ENCODE assay signal across 20 mouse cellular contexts in genomic region chr8:47392290-47392689, GRCm38 (mm10). TPM values are rescaled to one million over a fixed set of nuclear protein-coding genes. Genes with fewer than 3 reads are reported as not detected.
DNase-seq lines count a peak whose midpoint lies in the region; ATAC-seq and TF ChIP-seq lines count a peak whose summit lies in the region.
"Had no signal": no experiment of that assay in that cellular context is flagged by ENCODE, and none has a peak within 500 bp of the region (broad histone marks: within the 10 kb centered on the region; RNA-seq: fewer than 3 reads in every experiment).

No protein-coding gene starts in this region.

- 53% methylated on average over 18 of the region's 18 CpGs for WGBS in heart, postnatal 0 days
- WGBS in heart, embryonic 10.5 days = 77% methylated on average over 18 of the region's 18 CpGs
- 55% methylated on average over 18 of the region's 18 CpGs for WGBS in stomach, postnatal 0 days

- H3K9ac ChIP-seq in heart, postnatal 0 days (replicated peaks; ENCODE audit: low read depth, low read length) = no peak overlapping the region
- H3K9ac ChIP-seq in stomach, postnatal 0 days (ENCODE audit: low read length) = no peak overlapping the region
- H3K9ac ChIP-seq: embryonic facial prominence, embryonic 12.5 days; forebrain, embryonic 13.5 days; intestine, embryonic 15.5 days had no signal

- DNase-seq in heart, postnatal 0 days (ENCODE audit: low spot score) = no peak
- DNase-seq in heart, embryonic 10.5 days (ENCODE audit: low spot score) = no peak
- peak; percentile 20 for DNase-seq in urinary bladder, postnatal 25 days (ENCODE audit: low spot score)
- no peak for DNase-seq in urinary bladder, postnatal 10 days (ENCODE audit: low spot score)
- DNase-seq in kidney, postnatal 10 days = peak; percentile 60
- peak; percentile 24 for DNase-seq in stomach, postnatal 0 days (ENCODE audit: low spot score)
- DNase-seq in cerebellum, adult 18-20 months = no peak
- no peak for DNase-seq in embryo, embryonic 9.5 days (ENCODE audit: extremely low spot score)
- DNase-seq: cerebellum, adult 9-11 months; gastrocnemius, adult 2 months; thymus, postnatal 14 days had no signal

- no peak overlapping the region for H3K4me3 ChIP-seq in heart, postnatal 0 days (ENCODE audit: low read depth, low read length)
- H3K4me3 ChIP-seq in heart, embryonic 10.5 days = no peak overlapping the region
- no peak overlapping the region for H3K4me3 ChIP-seq in stomach, postnatal 0 days (ENCODE audit: low read depth, low read length)
- H3K4me3 ChIP-seq: embryonic facial prominence, embryonic 12.5 days; forebrain, embryonic 13.5 days; gastrocnemius, adult 2 months; intestine, embryonic 15.5 days; myocyte had no signal

- H3K36me3 ChIP-seq in heart, postnatal 0 days (replicated peaks; ENCODE audit: control insufficient read depth, insufficient read depth, low read length) = no peaks in the 10 kb centered on the region
- H3K36me3 ChIP-seq in heart, embryonic 10.5 days = no peaks in the 10 kb centered on the region
- no peaks in the 10 kb centered on the region for H3K36me3 ChIP-seq in stomach, postnatal 0 days (ENCODE audit: control insufficient read depth, insufficient read depth, low read length)
- H3K36me3 ChIP-seq: embryonic facial prominence, embryonic 12.5 days; intestine, embryonic 15.5 days had no signal

- H3K9me3 ChIP-seq in heart, postnatal 0 days (replicated peaks; ENCODE audit: control insufficient read depth, low read length) = no peaks in the 10 kb centered on the region
- no peaks in the 10 kb centered on the region for H3K9me3 ChIP-seq in heart, embryonic 10.5 days
- H3K9me3 ChIP-seq in stomach, postnatal 0 days (ENCODE audit: control insufficient read depth, low read length) = no peaks in the 10 kb centered on the region
- H3K9me3 ChIP-seq: embryonic facial prominence, embryonic 12.5 days; forebrain, embryonic 13.5 days; intestine, embryonic 15.5 days had no signal

- H3K27ac ChIP-seq in heart, postnatal 0 days (ENCODE audit: low read depth) = no peak overlapping the region
- no peak overlapping the region for H3K27ac ChIP-seq in heart, embryonic 10.5 days
- H3K27ac ChIP-seq in stomach, postnatal 0 days (replicated peaks) = peak overlapping the region; percentile 71
- H3K27ac ChIP-seq: embryonic facial prominence, embryonic 12.5 days; forebrain, embryonic 13.5 days; gastrocnemius, adult 2 months; intestine, embryonic 15.5 days had no signal

- no peak for ATAC-seq in heart, postnatal 0 days (ENCODE audit: insufficient read depth, low read depth)
- no peak for ATAC-seq in stomach, postnatal 0 days (ENCODE audit: low FRiP score, low TSS enrichment)
- ATAC-seq: forebrain, embryonic 13.5 days; intestine, embryonic 15.5 days; lung, postnatal 0 days; Patski had no signal

- H3K4me1 ChIP-seq in heart, postnatal 0 days (ENCODE audit: control insufficient read depth, insufficient read depth) = peaks cover 10% of the 10 kb centered on the region; the same call in 1 of the 2 replicates
- peaks cover 9% of the 10 kb centered on the region; the same call in 1 of the 2 replicates for H3K4me1 ChIP-seq in heart, embryonic 10.5 days
- H3K4me1 ChIP-seq in stomach, postnatal 0 days (replicated peaks; ENCODE audit: control insufficient read depth, insufficient read depth) = no peaks in the 10 kb centered on the region
- H3K4me1 ChIP-seq: embryonic facial prominence, embryonic 12.5 days; intestine, embryonic 15.5 days had no signal

- H3K4me2 ChIP-seq in heart, postnatal 0 days (ENCODE audit: low read depth, low read length) = peak overlapping the region; percentile 44
- H3K4me2 ChIP-seq in stomach, postnatal 0 days (replicated peaks; ENCODE audit: low read depth) = peak overlapping the region; percentile 0; the same call in 1 of the 2 replicates
- H3K4me2 ChIP-seq: embryonic facial prominence, embryonic 12.5 days; forebrain, embryonic 13.5 days; heart, embryonic 11.5 days; intestine, embryonic 15.5 days; liver, embryonic 11.5 days; midbrain, embryonic 11.5 days had no signal

- TF ChIP-seq CTCF in heart, postnatal 0 days (IDR thresholded peaks at IDR 0.05; ENCODE audit: low read depth) = no peak
- TF ChIP-seq CTCF in stomach, postnatal 0 days (IDR thresholded peaks at IDR 0.05; ENCODE audit: low read depth) = no peak

- H3K27me3 ChIP-seq in heart, postnatal 0 days (ENCODE audit: control insufficient read depth, insufficient read depth, low read length) = no peaks in the 10 kb centered on the region
- H3K27me3 ChIP-seq in heart, embryonic 10.5 days (ENCODE audit: insufficient read depth, poor library complexity, severe bottlenecking) = peaks cover 7% of the 10 kb centered on the region; the same call in 1 of the 2 replicates
- H3K27me3 ChIP-seq in stomach, postnatal 0 days (ENCODE audit: control insufficient read depth, insufficient read depth, low read length) = no peaks in the 10 kb centered on the region
- H3K27me3 ChIP-seq: embryonic facial prominence, embryonic 12.5 days; forebrain, embryonic 13.5 days; intestine, embryonic 15.5 days; Patski had no signal

- TF ChIP-seq EP300 in heart, postnatal 0 days (IDR thresholded peaks at IDR 0.05; ENCODE audit: low read depth) = no peak
- no peak for TF ChIP-seq EP300 in stomach, postnatal 0 days (optimal IDR thresholded peaks at IDR 0.05)

RNA-seq across cellular contexts. Expression of gene Stox2, which starts 53.9 kb away (rescaled TPM):
- total RNA-seq in heart, postnatal 0 days (2014; rRNA removed; ENCODE audit: low replicate concordance) = 12.7 and 18.2 TPM in 2 replicates
- 4.5 and 6.2 TPM in 2 replicates for polyA plus RNA-seq in heart, postnatal 0 days (2015; fragmentation: Nextera tagmentation; extraction: Ambion mirVana)
- 7.5 and 9.2 TPM in 2 replicates for polyA plus RNA-seq in heart, embryonic 10.5 days (2016; fragmentation: Nextera tagmentation; extraction: Ambion mirVana)
- polyA plus RNA-seq in stomach, postnatal 0 days (2015; fragmentation: Nextera tagmentation; extraction: Ambion mirVana) = 5.1 and 5.7 TPM in 2 replicates
- polyA plus RNA-seq: myocyte had no signal

Comparison
In these comparisons a context has a peak if more than half of its experiments do, and no peak if none do; other contexts are left out.
1. DNase-seq: peak in urinary bladder, postnatal 25 days (single experiment), kidney, postnatal 10 days (single experiment) and stomach, postnatal 0 days (single experiment); none in heart, postnatal 0 days (single experiment), heart, embryonic 10.5 days (single experiment), urinary bladder, postnatal 10 days (single experiment), cerebellum, adult 18-20 months (0 of 2) and embryo, embryonic 9.5 days (single experiment).